Comparison of ENCODE assay signal across 24 mouse cellular contexts in the genomic region with DNA sequence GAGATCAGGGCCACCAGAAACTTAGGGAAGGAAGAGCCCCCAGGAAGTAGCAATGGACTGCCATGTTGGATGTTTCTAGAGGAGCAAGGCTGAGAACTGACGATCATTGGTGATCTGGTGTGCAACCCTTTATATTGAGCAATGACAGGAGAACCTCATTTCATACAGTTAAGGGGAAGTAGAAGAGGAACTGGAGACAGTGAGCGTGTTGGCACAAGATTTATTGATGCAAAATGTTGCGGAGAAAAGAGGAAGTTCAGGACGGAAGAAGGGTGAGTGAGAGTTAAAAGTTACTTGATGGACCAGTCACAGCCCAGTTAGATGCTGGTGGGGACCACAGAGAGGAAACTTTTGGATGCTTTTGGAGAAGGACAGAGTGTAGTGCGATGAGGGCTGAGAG. TPM values are rescaled to one million over a fixed set of nuclear protein-coding genes. Genes with fewer than 3 reads are reported as not detected.
DNase-seq lines count a peak whose midpoint lies in the region; ATAC-seq and TF ChIP-seq lines count a peak whose summit lies in the region.
"Had no signal": no experiment of that assay in that cellular context is flagged by ENCODE, and none has a peak within 500 bp of the region (broad histone marks: within the 10 kb centered on the region; RNA-seq: fewer than 3 reads in every experiment).

No protein-coding gene starts in this region.

- no peak overlapping the region for H3K27ac ChIP-seq in gastrocnemius, adult 2 months
- H3K27ac ChIP-seq: embryonic facial prominence, embryonic 13.5 days; hindbrain, postnatal 0 days; left cerebral cortex, adult 2 months; limb, embryonic 12.5 days; midbrain, embryonic 10.5 days; neural tube, embryonic 15.5 days; stomach, embryonic 15.5 days had no signal

- peak; percentile 98 for ATAC-seq in megakaryocyte progenitor cell, adult 5-6 weeks (replicated peaks; ENCODE audit: poor library complexity)
- ATAC-seq: activated CD4-positive, CD25-positive, alpha-beta regulatory T cell, adult 4 months; hindbrain, postnatal 0 days; Patski had no signal

- TF ChIP-seq CTCF in gastrocnemius, adult 2 months (IDR thresholded peaks at IDR 0.05): no peak

- DNase-seq in heart, adult 8-10 months (ENCODE audit: low spot score): peak; percentile 7
- DNase-seq in heart, postnatal 36 days: no peak
- peak; percentile 42 to 57 for DNase-seq in spleen, postnatal 36 days (ENCODE audit: low spot score in 2 of 2)
- no peak for DNase-seq in spleen, postnatal 14 days (ENCODE audit: low spot score in 2 of 2)
- no peak for DNase-seq in gastrocnemius, adult 2 months
- DNase-seq in kidney, adult 9 months: no peak
- no peak for DNase-seq in gastrocnemius, adult 8-10 months (ENCODE audit: low spot score in 2 of 2)
- DNase-seq: adrenal gland, postnatal 14 days; cerebellum, adult 9-10 months; gastrocnemius, postnatal 25 days; kidney, adult 11 months; kidney, postnatal 10 days; lung, adult 2 months had no signal

- no peak overlapping the region for H3K4me3 ChIP-seq in gastrocnemius, adult 2 months
- H3K4me3 ChIP-seq: embryonic facial prominence, embryonic 13.5 days; left cerebral cortex, adult 2 months; limb, embryonic 12.5 days; midbrain, embryonic 10.5 days; myocyte; neural tube, embryonic 15.5 days; stomach, embryonic 15.5 days had no signal

- intact Hi-C loops in heart, postnatal 36 days (cut with DNase I): no loop called here
- intact Hi-C loops in gastrocnemius, adult 2 months (cut with DNase I): no loop called here

RNA-seq across cellular contexts. Expression of gene Masp1, which starts 36.6 kb away (rescaled TPM):
- 10 to 100 TPM; 14.5 to 24.1 (median 18.5) TPM for total RNA-seq in heart, adult 8-10 months (2022)
- 10 to 100 TPM; 16.9 to 17.3 TPM for total RNA-seq in heart, postnatal 36 days (2021)
- total RNA-seq in megakaryocyte progenitor cell, adult 5-6 weeks (2015): not detected in 2 replicates
- total RNA-seq in megakaryocyte progenitor cell, adult 5-6 weeks (2017): not detected in 2 replicates
- 10 to 100 TPM in 1 of 2 experiments, 1 to 10 TPM in 1; 7.7 to 18.7 TPM for total RNA-seq in gastrocnemius, adult 2 months (2021)
- total RNA-seq in gastrocnemius, adult 8-10 months (2022): 10 to 100 TPM in 1 of 4 experiments, 1 to 10 TPM in 3; 7.2 to 11.9 (median 9.1) TPM

RNA-seq across cellular contexts. Expression of gene Rtp4, which starts 37.1 kb away (rescaled TPM):
- 1 to 10 TPM; 2.3 to 4.4 (median 3.6) TPM for total RNA-seq in heart, adult 8-10 months (2022)
- 10 to 100 TPM in 1 of 2 experiments, 1 to 10 TPM in 1; 6.5 to 11.9 TPM for total RNA-seq in heart, postnatal 36 days (2021)
- total RNA-seq in megakaryocyte progenitor cell, adult 5-6 weeks (2015): 4.6 and 5.6 TPM in 2 replicates
- total RNA-seq in megakaryocyte progenitor cell, adult 5-6 weeks (2017): 1.2 and 2.4 TPM in 2 replicates
- 1 to 10 TPM in 1 of 2 experiments, under 1 TPM in 1; 0.79 to 1.8 TPM for total RNA-seq in gastrocnemius, adult 2 months (2021)
- total RNA-seq in gastrocnemius, adult 8-10 months (2022): 1 to 10 TPM in 2 of 4 experiments, under 1 TPM in 2; 0.75 to 1.4 (median 1.1) TPM

Comparison
In these comparisons a context has a peak if more than half of its experiments do, and no peak if none do; other contexts are left out.
1. DNase-seq: peak in heart, adult 8-10 months (single experiment) and spleen, postnatal 36 days (2 of 2); none in heart, postnatal 36 days (0 of 2), spleen, postnatal 14 days (0 of 2), gastrocnemius, adult 2 months (single experiment), kidney, adult 9 months (single experiment) and gastrocnemius, adult 8-10 months (0 of 2).
2. RNA of gene Masp1, which starts 36.6 kb away (total RNA-seq): 14.5 to 24.1 TPM in heart, adult 8-10 months, 7.7 to 18.7 TPM in gastrocnemius, adult 2 months, 16.9 to 17.3 TPM in heart, postnatal 36 days and 7.2 to 11.9 TPM in gastrocnemius, adult 8-10 months; not detected in megakaryocyte progenitor cell, adult 5-6 weeks; every median in the first group is over 4 times any median in the second.